Mouse (Mus musculus) adrenal gland, adult 8-10 months (tissue): Measurements from ENCODE around the gene F2. TPM values are rescaled to one million over a fixed set of nuclear protein-coding genes. Genes with fewer than 3 reads are reported as not detected.

ENCODE experiments used
- total RNA-seq, 4 experiments: library from RNA; stranded (reverse); gene quantifications; 2 replicates each; pipeline ENCODE4 v1.2.4; 2022

The F2 gene
- total RNA-seq, 4 experiments from 2014 or later = 0.18 to 0.51 (median 0.46) TPM; not detected in 1

Other genes starting within 250 kb of the F2 start
- gene 1110051M20Rik, start 191.7 kb downstream of the F2 start, total RNA-seq = 10 to 100 TPM; 17.8 to 35.6 (median 28.3) TPM
- gene Lrp4, start 178.9 kb downstream of the F2 start, total RNA-seq = 10 to 100 TPM in 2 of 4 experiments, 1 to 10 TPM in 2; 6.3 to 11.2 (median 9.5) TPM
- 10 to 100 TPM; 38.7 to 58.2 (median 51.2) TPM for gene Ckap5, start 109.7 kb downstream of the F2 start, total RNA-seq
- gene Zfp408, start 13.4 kb upstream of the F2 start, total RNA-seq = 10 to 100 TPM; 10.2 to 22.4 (median 15.1) TPM
- gene Arhgap1, start 13.4 kb upstream of the F2 start, total RNA-seq = 10 to 100 TPM; 64.3 to 82.4 (median 73.8) TPM
- gene Atg13, start 74.2 kb upstream of the F2 start, total RNA-seq = 100 to 1,000 TPM in 1 of 4 experiments, 10 to 100 TPM in 3; 71.0 to 105 (median 72.1) TPM
- gene Harbi1, start 74.4 kb upstream of the F2 start, total RNA-seq = 10 to 100 TPM; 11.0 to 12.7 (median 11.8) TPM
- 10 to 100 TPM; 36.3 to 52.7 (median 40.8) TPM for gene Ambra1, start 93.7 kb upstream of the F2 start, total RNA-seq